Mouse (Mus musculus) olfactory bulb, adult 2 months (tissue): ENCODE measurements at regions not wholly inside any gene's neighbourhood (a gene's known extent, or its start where the extent isn't known, plus 50 kb on each side); places are given as distances from the start of the nearest gene placed in this dataset.

Source experiments
- CTCF ChIP-seq: fragments of 200-500 bp; IDR thresholded peaks from 2 replicates; pipeline ENCODE4 v1.5.1; 2012; ENCODE audit warnings: low read depth, mild to moderate bottlenecking, low read length, moderate library complexity; ENCODE audit not compliant: insufficient read depth
- POLR2A ChIP-seq: fragments of 200-500 bp; IDR thresholded peaks from 2 replicates; pipeline ENCODE4 v1.6.1; 2012; ENCODE audit warnings: mild to moderate bottlenecking, low read depth, low read length, moderate library complexity; ENCODE audit not compliant: insufficient read depth

DNA sequence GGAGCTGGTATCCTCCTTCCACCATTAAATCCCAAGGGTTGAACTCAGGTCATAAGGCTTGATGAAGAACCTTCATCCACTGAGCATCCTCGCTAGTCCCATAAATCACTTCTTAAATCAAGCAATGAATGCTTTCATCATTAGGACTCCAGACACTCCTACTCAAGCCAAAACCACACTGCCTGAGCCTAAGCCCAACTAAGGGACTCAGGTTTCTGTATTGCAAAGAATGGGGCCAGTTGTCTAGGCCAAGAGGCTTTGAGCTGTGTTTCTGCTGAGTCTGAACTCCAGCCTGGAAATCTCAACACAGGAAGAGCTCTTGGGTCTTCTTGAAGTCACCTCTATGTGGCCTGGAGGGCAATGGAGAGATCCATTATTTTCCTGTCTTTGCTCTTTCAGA is 138.4 kb upstream of the Spdye4c start:
- TF ChIP-seq CTCF: no peak
- TF ChIP-seq POLR2A: no peak
